Mouse (Mus musculus) neural tube, embryonic 15.5 days (tissue): Measurements from ENCODE around the gene Fibcd1. TPM values are rescaled to one million over a fixed set of nuclear protein-coding genes. Genes with fewer than 3 reads are reported as not detected.
A peak's percentile ranks its signal among the peaks of the same experiment; 100 is the strongest.

Experiments used
- ATAC-seq: fragments of 200-750 bp; cut with Nextera tagmentation; 2 replicates; pipeline ENCODE4 v1.8.0; 2017; ENCODE audit warnings: mild to moderate bottlenecking, moderate TSS enrichment, moderate library complexity; ENCODE audit not compliant: low FRiP score
- H3K27ac ChIP-seq: fragments of 300-500 bp; sonication (generic); replicated peaks from 2 replicates; pipeline ENCODE4 v1.5.1; 2015; ENCODE audit warnings: mild to moderate bottlenecking, inconsistent platforms
- H3K27me3 ChIP-seq: fragments of 300-500 bp; sonication (generic); replicated peaks from 2 replicates; pipeline ENCODE4 v1.6.1; 2015; ENCODE audit warnings: inconsistent platforms
- H3K36me3 ChIP-seq: fragments of 300-500 bp; sonication (generic); 2 replicates; pipeline ENCODE4 v1.6.1; 2015; ENCODE audit warnings: inconsistent platforms
- H3K4me1 ChIP-seq: fragments of 300-500 bp; sonication (generic); 2 replicates; pipeline ENCODE4 v1.6.1; 2015; ENCODE audit warnings: inconsistent platforms
- H3K4me2 ChIP-seq: fragments of 300-500 bp; sonication (generic); 2 replicates; pipeline ENCODE4 v1.6.1; 2015; ENCODE audit warnings: inconsistent platforms, mild to moderate bottlenecking, moderate library complexity
- H3K4me3 ChIP-seq: fragments of 300-500 bp; sonication (generic); replicated peaks from 2 replicates; pipeline ENCODE4 v1.5.1; 2015; ENCODE audit warnings: mild to moderate bottlenecking, inconsistent platforms
- H3K9ac ChIP-seq: fragments of 300-500 bp; sonication (generic); replicated peaks from 2 replicates; pipeline ENCODE4 v1.6.1; 2015; ENCODE audit warnings: mild to moderate bottlenecking, inconsistent platforms
- H3K9me3 ChIP-seq: fragments of 300-500 bp; sonication (generic); replicated peaks from 2 replicates; pipeline ENCODE4 v1.6.1; 2016; ENCODE audit warnings: inconsistent platforms
- WGBS: fragments of 180-500 bp; shearing (Covaris S2); methylation state at CpG from one replicate; pipeline ENCODE4 v1.1.7; 2015; ENCODE audit warnings: mixed read lengths; 5-methylcytosine and 5-hydroxymethylcytosine counted together
- polyA plus RNA-seq: library from polyadenylated mRNA; unstranded; fragments of >200 nt; fragmentation: Nextera tagmentation; extraction: Ambion mirVana; gene quantifications from 2 replicates; pipeline ENCODE4 v1.2.1, GENCODE M21; 2015

Fibcd1 gene
- polyA plus RNA-seq, 1 experiment from 2014 or later: 6.4 TPM

DNA sequence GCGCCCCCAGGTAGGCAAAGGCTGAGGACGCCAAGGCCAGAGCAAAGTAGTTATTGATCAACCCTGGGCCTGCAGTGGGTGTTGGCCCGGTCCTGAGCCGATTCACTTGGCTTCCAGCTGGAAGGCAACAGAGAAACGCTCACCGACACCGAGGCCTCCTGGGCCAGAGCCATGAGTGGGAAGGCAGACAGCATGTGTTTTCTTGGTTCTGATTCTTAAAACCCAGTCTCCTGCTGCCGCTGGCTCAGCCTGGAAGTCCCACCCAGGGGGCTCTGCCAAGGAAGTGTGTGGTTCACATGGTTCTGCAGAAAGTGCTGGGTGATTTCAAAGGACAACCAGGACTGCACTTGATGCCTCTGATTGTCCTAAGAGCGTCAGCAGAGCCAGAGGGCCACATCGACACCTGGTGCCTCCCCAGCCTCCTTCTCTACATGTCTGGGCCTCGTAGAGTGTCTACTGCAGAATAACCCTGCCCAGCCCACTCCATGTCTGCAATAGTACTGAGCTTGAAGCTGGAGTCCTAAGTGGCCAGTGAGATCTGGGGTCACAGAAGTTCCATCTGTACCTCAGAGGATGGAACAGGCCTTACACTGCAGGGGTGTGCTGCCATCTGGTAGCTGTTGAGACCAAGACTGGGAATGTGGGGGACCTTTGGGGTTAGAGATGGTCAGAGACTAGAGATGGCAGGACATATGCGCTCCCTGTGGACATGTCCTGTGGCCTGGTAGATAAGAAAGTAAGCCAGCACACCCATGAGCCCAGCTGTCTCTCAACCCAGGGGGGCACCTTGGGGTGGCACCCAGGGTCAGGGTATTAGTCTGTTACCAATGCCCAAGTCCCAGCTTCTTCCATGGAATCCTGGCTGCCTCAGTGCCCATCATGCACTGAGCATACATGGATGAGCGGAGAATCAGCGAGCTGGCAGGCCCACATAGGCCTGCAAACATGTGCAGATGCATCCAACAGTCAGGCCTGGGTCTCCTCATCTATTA is 19.4 kb downstream of the Fibcd1 start:
- Histone ChIP-seq H3K27ac (no peak overlapping the region), H3K27me3 (no peaks in the 10 kb centered on the region), H3K4me2 (no peak overlapping the region), H3K4me1 (peaks cover 64% of the 10 kb centered on the region), H3K9ac (no peak overlapping the region), H3K36me3 (no peaks in the 10 kb centered on the region), H3K4me3 (no peak overlapping the region), H3K9me3 (no peaks in the 10 kb centered on the region)
- WGBS: 88% methylated on average over 14 of the region's 14 CpGs
- no peak for ATAC-seq

DNA sequence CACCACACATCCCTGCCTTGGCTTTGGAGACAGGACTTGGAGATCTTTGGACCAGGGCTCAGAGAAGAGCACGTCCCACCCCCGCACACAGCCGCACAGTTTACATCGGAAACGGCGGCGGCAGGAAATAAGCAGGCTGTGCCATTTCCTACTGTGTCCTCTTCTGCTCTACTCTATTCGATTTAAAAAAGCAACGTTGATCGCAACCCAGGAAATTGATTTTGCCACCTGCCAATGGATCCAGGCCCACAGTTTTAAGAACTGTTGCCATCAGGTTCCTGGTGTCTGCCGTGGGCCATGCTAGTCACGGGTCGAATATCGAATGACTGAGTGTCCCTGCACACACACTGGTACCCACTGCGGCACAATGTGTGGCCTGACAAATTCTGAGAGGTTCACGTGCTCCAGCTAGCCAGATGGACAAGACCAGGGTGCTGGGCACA is 20.3 kb downstream of the Fibcd1 start:
- Histone ChIP-seq H3K36me3 (no peaks in the 10 kb centered on the region), H3K27me3 (no peaks in the 10 kb centered on the region), H3K27ac (no peak overlapping the region), H3K9ac (no peak overlapping the region), H3K4me3 (no peak overlapping the region), H3K4me1 (peaks cover 64% of the 10 kb centered on the region), H3K9me3 (no peaks in the 10 kb centered on the region), H3K4me2 (no peak overlapping the region)
- 75% methylated on average over 16 of the region's 16 CpGs for WGBS
- no peak for ATAC-seq

DNA sequence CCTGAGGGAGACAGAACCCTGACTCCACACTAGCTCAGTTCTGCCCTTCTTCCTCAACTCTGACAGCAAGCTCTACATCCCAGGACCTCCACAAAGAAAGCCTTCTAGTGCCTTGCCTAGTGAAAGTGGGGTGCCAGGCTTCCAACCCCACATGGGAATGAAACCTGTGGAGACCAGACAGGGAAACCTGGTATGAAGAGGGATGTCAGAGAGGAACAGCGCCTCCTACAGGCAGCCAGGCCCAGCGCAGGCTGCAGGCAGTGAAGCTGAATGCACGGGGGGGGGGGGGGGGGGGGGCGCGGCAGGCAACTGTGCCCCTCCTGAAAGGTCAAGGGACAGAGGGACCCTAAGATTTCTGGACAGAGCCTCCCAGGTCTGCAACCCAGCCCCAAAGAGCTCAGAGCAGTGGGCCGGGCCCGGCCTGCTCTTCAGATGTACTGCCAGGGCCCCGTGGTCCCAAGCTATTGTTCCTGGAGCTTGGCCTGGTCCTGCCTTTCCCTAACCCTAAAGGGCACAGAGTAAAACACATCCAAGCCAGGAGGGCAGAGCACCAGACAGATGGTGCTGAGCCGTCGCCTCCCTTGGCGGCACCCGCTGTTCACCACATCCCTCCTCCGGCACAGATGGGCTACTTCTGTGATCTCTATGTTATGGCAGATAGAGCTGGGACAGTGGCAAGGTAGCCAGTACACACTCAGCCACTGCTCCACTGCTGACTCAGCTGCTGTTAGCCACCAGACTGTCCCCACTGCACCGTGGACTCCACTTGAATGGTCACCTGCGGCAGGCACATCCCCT is 21.7 kb downstream of the Fibcd1 start:
- no peak overlapping the region for H3K9ac ChIP-seq
- no peaks in the 10 kb centered on the region for H3K36me3 ChIP-seq
- no peaks in the 10 kb centered on the region for H3K9me3 ChIP-seq
- ATAC-seq: no peak
- no peak overlapping the region for H3K27ac ChIP-seq
- H3K27me3 ChIP-seq: no peaks in the 10 kb centered on the region
- 60% methylated on average over 13 of the region's 15 CpGs for WGBS
- H3K4me2 ChIP-seq: no peak overlapping the region
- peaks cover 56% of the 10 kb centered on the region for H3K4me1 ChIP-seq
- no peak overlapping the region for H3K4me3 ChIP-seq

DNA sequence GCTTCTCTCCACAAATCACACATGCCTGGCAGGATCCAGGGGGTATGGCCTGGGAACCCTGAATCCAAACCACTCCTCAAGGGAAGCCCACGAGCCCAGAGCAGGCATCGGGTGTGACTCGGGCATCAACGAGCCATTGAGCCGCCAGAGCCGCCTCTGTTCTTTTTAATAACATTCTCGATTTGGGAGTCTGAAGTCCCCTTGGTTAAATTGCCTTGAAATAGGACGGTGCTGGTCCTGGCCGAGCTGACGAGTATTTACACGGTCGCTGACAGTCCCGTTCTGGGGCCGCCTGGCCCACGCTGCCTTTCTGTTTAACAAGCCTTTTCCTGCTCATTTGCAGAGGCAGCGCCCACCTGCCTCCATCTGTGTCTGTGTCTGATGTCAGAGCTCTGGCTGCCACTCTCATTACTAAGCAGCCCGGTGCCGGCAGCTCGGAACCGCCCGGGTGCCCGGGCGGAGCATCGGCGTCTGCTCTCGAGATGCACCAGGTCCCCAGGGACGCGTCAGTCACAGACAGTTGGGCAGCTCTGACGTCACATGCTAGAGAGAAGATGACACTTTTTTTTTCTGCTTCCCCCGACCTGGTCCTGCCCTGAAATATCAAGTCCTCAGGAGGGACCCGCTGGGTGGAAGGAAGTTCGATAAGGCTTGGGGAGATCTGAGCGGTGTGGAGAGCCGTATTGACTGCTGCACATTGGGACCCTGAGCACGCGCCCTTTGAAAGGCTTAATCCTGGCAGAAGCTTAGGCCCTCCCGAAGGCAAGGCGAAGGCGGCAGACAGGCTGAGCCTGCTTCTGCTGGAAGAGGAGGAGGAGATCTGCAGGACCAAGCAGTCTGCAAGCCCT is 23.1 kb downstream of the Fibcd1 start:
- H3K9me3 ChIP-seq: no peaks in the 10 kb centered on the region
- peak overlapping the region; percentile 10; the same call in 1 of the 2 replicates for H3K27ac ChIP-seq
- 9% methylated on average over 39 of the region's 39 CpGs for WGBS
- peak overlapping the region; percentile 24 for H3K4me3 ChIP-seq
- H3K27me3 ChIP-seq: no peaks in the 10 kb centered on the region
- peak overlapping the region; percentile 52 for H3K4me2 ChIP-seq
- peak; percentile 60 for ATAC-seq
- peak overlapping the region; percentile 2; the same call in 1 of the 2 replicates for H3K9ac ChIP-seq
- peaks cover 42% of the 10 kb centered on the region for H3K4me1 ChIP-seq
- no peaks in the 10 kb centered on the region for H3K36me3 ChIP-seq

DNA sequence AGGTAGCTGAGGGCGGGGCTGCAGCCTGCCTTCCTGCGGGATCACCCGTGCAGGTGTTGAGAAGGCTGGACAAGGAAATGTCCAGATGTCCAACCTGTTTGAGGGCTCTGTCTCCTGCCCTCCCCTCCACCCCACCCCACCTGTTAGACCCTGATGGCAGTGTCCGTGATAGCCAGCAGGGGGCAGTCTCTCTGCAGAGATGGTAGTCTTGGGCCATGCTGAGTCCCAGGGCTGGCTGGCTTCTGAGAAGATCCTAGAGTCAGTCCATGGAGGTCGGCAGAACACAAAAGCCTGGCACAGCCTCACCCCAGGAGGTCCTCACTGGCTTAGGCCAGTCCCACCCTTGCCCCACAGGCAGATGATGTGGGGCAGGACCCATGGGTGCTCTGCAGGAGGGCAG is 30.4 kb downstream of the Fibcd1 start:
- H3K4me2 ChIP-seq: no peak overlapping the region
- H3K27ac ChIP-seq: no peak overlapping the region
- no peaks in the 10 kb centered on the region; the same call in 1 of the 2 replicates for H3K27me3 ChIP-seq
- ATAC-seq: no peak
- no peaks in the 10 kb centered on the region for H3K36me3 ChIP-seq
- H3K9me3 ChIP-seq: no peaks in the 10 kb centered on the region
- H3K4me1 ChIP-seq: peaks cover 3% of the 10 kb centered on the region
- no peak overlapping the region for H3K9ac ChIP-seq
- no peak overlapping the region for H3K4me3 ChIP-seq
- WGBS: 31% methylated on average over 5 of the region's 5 CpGs

DNA sequence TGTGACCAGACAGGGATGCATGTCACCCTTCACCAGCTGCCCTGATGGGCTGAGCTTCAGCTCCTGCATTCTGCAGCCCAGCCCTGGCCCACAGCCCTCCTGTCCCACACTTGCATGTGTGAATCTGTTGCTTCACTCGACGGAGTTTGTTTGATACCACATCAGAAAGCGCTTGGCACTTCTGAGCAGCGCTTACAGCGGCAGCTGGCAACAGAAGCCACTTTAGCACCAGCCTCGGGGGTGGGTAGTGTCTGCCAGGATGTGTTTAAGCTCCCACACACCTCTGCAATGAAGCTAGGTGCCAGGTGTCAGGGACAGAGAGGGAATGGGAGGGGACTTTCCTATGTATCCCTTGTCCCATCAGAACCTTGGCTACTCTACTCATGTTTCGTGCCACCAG is 31.1 kb downstream of the Fibcd1 start:
- no peak for ATAC-seq
- WGBS: 76% methylated on average over 7 of the region's 7 CpGs

DNA sequence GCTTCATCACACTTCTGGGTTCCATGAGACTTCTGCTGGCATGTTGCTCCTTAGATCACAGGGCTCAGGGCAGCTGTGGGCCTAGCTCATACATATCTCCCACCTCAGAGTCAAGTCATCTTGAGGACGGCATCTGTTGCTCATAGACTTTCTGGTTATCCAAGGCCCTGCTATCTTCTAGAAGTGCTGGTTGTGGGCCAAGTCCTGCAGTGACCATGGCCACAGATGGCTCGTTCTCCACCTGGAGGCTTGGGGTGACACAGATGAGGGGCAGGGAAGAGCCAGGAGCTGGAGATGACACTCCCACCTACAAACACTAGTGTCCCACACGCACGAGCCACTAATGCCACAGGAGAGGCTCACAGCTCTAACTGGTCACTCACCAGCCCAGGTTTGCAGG is 32.2 kb downstream of the Fibcd1 start:
- H3K27me3 ChIP-seq: no peaks in the 10 kb centered on the region; the same call in 1 of the 2 replicates
- no peak overlapping the region for H3K27ac ChIP-seq
- no peak overlapping the region for H3K4me2 ChIP-seq
- H3K9ac ChIP-seq: no peak overlapping the region
- no peak for ATAC-seq
- no peak overlapping the region for H3K4me3 ChIP-seq
- WGBS: 80% methylated on average over 4 of the region's 4 CpGs
- peaks cover 21% of the 10 kb centered on the region for H3K4me1 ChIP-seq
- H3K9me3 ChIP-seq: no peaks in the 10 kb centered on the region
- H3K36me3 ChIP-seq: no peaks in the 10 kb centered on the region

More for the DNA sequence above, 31.1 kb downstream of the Fibcd1 start:
- H3K4me1 ChIP-seq: peaks cover 10% of the 10 kb centered on the region
- H3K9ac ChIP-seq: no peak overlapping the region
- no peak overlapping the region for H3K4me2 ChIP-seq
- H3K4me3 ChIP-seq: no peak overlapping the region
- no peaks in the 10 kb centered on the region for H3K36me3 ChIP-seq
- H3K27me3 ChIP-seq: no peaks in the 10 kb centered on the region; the same call in 1 of the 2 replicates
- no peak overlapping the region for H3K27ac ChIP-seq
- H3K9me3 ChIP-seq: no peaks in the 10 kb centered on the region

DNA sequence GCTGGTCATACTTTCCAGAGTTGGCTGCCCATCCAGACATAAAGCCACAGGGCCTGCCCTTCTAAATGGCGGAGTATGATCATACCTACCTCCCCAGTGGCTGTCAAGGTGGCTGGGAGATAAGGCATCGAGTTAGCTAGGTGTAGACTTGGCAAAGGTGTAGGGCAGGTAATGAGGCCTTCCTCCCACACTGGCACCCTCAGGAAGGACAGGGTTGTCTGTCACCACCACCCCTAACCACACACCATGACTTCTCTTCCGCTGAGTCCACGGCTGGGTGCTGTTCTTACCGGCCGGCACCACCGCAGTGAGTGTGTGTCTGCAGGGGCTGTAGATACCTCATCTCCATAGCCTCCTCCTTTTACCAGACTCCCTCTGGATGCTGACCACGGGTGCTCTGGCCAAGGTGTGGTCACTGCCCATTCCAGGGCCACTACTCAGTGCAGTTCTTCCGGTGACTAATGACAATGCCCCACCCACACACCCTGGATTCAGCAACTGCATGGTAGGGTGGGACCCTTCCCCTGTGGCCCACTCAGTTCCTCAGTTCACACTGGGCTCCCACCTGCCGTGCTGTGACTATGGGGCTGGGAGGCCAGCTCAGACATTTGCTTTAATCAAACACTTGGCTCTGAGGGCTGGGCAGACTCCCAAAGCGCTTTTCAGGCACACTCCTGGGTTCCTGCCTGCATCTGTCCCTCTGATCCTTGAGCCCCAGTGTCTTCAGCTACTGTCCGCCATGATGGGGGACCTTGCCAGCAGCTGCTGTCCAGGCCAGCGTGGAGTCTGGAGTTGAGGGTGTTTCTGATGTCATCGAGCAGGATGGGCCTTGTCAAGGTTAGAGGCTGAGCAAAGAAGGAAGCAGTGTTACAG is 34.5 kb downstream of the Fibcd1 start:
- Histone ChIP-seq H3K27me3 (no peaks in the 10 kb centered on the region; the same call in 1 of the 2 replicates), H3K4me1 (peaks cover 43% of the 10 kb centered on the region), H3K9ac (no peak overlapping the region), H3K9me3 (no peaks in the 10 kb centered on the region), H3K27ac (no peak overlapping the region), H3K4me2 (no peak overlapping the region), H3K4me3 (no peak overlapping the region), H3K36me3 (no peaks in the 10 kb centered on the region)
- WGBS: 87% methylated on average over 14 of the region's 14 CpGs
- ATAC-seq: no peak

DNA sequence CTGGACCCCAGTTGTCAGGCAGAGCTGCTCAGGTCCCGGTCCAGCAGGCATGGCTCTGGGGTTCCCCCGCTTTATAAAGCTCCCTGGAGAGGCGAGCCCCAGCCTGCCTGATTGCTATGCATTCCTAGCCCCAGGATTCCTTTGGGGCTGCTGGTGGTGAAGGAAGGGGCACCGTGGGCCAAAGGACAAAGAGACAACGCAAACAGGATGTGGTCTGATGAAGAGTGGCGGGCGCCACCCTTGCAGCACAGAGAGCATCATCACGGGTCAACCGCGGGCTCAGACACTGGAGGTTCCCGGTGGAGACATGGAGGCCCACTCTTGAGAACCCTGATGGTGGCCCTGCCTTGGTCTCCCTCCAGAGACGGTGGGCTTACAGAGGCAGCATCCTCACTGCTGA is 35.4 kb downstream of the Fibcd1 start, which contains the start of gene Qrfp:
Gene Qrfp, minus strand, starts transcription at position 137 of the 400 bp plus-strand sequence.
- peaks cover 51% of the 10 kb centered on the region for H3K4me1 ChIP-seq
- H3K9ac ChIP-seq: no peak within 1 kb of the TSS
- no peak within 1 kb of the TSS for H3K27ac ChIP-seq

DNA sequence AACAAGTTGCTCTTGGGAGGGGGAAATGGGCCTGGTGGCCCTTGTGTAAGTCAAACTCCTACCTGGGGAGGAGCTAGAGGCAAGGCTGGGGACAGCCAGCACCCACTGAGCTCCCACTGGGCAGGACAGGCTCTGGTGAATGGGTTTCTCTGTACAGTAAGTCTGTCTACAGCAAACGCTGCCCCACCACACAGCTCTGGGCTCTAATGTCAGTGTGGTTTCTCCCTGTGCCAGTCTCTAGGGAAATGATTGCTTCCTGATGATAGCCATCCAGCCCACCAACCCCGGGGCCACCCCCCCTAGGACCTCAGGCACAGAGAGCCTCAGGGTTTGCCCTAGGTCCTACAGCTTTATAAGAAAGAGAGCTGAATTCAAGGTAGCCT is 36.5 kb downstream of the Fibcd1 start:
- no peak overlapping the region for H3K9ac ChIP-seq
- ATAC-seq: no peak
- no peak overlapping the region for H3K4me2 ChIP-seq
- H3K4me3 ChIP-seq: no peak overlapping the region
- H3K4me1 ChIP-seq: peaks cover 54% of the 10 kb centered on the region
- no peaks in the 10 kb centered on the region for H3K9me3 ChIP-seq
- no peaks in the 10 kb centered on the region; the same call in 1 of the 2 replicates for H3K27me3 ChIP-seq
- 0 out of 2 replicates have a peak, but pooled peaks cover 2% of the 10 kb centered on the region for H3K36me3 ChIP-seq
- WGBS: 68% methylated on average over 2 of the region's 2 CpGs
- no peak overlapping the region for H3K27ac ChIP-seq

More for the DNA sequence above, 35.4 kb downstream of the Fibcd1 start, which contains the start of gene Qrfp:
- H3K9me3 ChIP-seq: no peaks in the 10 kb centered on the region
- no peaks in the 10 kb centered on the region; the same call in 1 of the 2 replicates for H3K27me3 ChIP-seq
- H3K4me2 ChIP-seq: no peak within 1 kb of the TSS
- H3K36me3 ChIP-seq: no peaks in the 10 kb centered on the region
- no peak within 1 kb of the TSS for H3K4me3 ChIP-seq
- ATAC-seq: no peak
- WGBS: 51% methylated on average over 12 of the region's 12 CpGs
